Mouse (Mus musculus) E14TG2a.4 (cell line): Measurements from ENCODE around the gene Glis1.

ENCODE experiments used
- H3K27me3 ChIP-seq: 2 replicates; pipeline ENCODE4 v1.6.1; 2014; ENCODE audit warnings: low read length, control low read depth; ENCODE audit not compliant: insufficient read depth
- H3K36me3 ChIP-seq: 2 replicates; pipeline ENCODE4 v1.6.1; 2014; ENCODE audit warnings: low read length, control low read depth; ENCODE audit not compliant: insufficient read depth
- H3K4me1 ChIP-seq: replicated peaks from 2 replicates; pipeline ENCODE4 v1.6.1; 2014; ENCODE audit warnings: low read depth, low read length, control low read depth
- H3K4me3 ChIP-seq: replicated peaks from 2 replicates; pipeline ENCODE4 v1.5.1; 2014; ENCODE audit warnings: mild to moderate bottlenecking, low read length
- H3K9me3 ChIP-seq: 2 replicates; pipeline ENCODE4 v1.6.1; 2014; ENCODE audit warnings: low read length, control low read depth
- CTCF ChIP-seq: conservative IDR thresholded peaks from 2 replicates; pipeline ENCODE4 v1.5.1; 2014; ENCODE audit warnings: low read length
- NANOG ChIP-seq: IDR thresholded peaks from 2 replicates; pipeline ENCODE4 v1.6.1; 2014; ENCODE audit warnings: borderline replicate concordance, low read length, mixed read lengths
- POU5F1 ChIP-seq: IDR thresholded peaks from 2 replicates; pipeline ENCODE4 v1.6.1; 2014; ENCODE audit warnings: low read length, borderline replicate concordance

Glis1 gene

GRCm38 (mm10) chr4:107515626-107516025 is 81.2 kb downstream of the Glis1 start:
- Histone ChIP-seq H3K27me3 (no peaks in the 10 kb centered on the region), H3K4me1 (peaks cover 3% of the 10 kb centered on the region; the same call in 1 of the 2 replicates), H3K36me3 (no peaks in the 10 kb centered on the region), H3K4me3 (no peak overlapping the region), H3K9me3 (no peaks in the 10 kb centered on the region)
- TF ChIP-seq NANOG (no peak), POU5F1 (no peak), CTCF (no peak)

- Histone ChIP-seq H3K36me3 (no peaks in the 10 kb centered on the region), H3K9me3 (no peaks in the 10 kb centered on the region), H3K27me3 (no peaks in the 10 kb centered on the region), H3K4me1 (peaks cover 3% of the 10 kb centered on the region; the same call in 1 of the 2 replicates), H3K4me3 (no peak overlapping the region)
- TF ChIP-seq POU5F1: no peak
- TF ChIP-seq CTCF: no peak
These were observed 84.4 kb downstream of the Glis1 start for GRCm38 (mm10) chr4:107518766-107519165.

DNA sequence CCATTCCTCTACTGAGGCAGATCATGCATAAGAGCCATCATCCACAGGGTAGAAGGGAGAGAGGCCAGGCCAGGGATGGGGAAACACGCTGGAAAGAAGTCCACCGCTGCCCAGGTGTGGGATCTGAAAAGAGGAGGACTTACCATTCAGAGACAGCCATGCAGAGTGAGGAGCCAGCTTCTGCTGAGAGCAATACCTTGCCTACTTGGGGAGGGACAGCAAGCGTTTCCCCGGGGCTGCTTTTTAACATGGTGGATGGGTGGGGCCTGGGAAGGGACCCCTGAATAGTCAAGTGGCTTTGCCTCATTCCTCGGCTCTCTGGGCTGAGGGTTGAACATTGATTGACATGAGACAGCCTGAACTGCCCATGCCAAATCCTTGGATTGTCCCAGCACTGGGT is 85.7 kb downstream of the Glis1 start:
- Histone ChIP-seq H3K4me3 (no peak overlapping the region), H3K4me1 (peaks cover 3% of the 10 kb centered on the region; the same call in 1 of the 2 replicates), H3K9me3 (no peaks in the 10 kb centered on the region), H3K36me3 (no peaks in the 10 kb centered on the region), H3K27me3 (no peaks in the 10 kb centered on the region)
- TF ChIP-seq POU5F1: no peak
- no peak for TF ChIP-seq NANOG
- TF ChIP-seq CTCF: no peak

DNA sequence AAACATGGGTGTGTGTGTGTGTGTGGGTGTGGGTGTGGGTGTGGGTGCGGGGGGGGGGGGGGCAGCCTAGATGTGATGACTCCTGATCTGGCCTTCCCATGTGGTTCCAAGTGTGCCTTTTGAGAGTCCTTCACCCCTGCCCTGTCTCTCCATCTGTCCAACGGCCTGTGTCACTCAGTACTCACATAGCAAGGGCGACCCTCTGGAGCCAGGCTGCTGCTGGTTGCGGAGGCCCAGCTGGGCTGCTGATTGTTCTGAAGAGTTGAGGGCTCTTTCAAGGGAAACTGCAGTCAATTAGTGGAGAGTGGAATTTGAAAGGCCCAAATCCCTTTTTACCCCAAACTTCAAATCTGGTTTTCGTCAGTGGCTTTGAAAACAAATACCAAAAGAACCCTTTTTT is 86.4 kb downstream of the Glis1 start:
- TF ChIP-seq CTCF: no peak
- TF ChIP-seq POU5F1: no peak
- TF ChIP-seq NANOG: no peak
- Histone ChIP-seq H3K27me3 (no peaks in the 10 kb centered on the region), H3K9me3 (no peaks in the 10 kb centered on the region), H3K4me3 (no peak overlapping the region), H3K4me1 (no peaks in the 10 kb centered on the region; the same call in 1 of the 2 replicates), H3K36me3 (no peaks in the 10 kb centered on the region)

- H3K4me3 ChIP-seq: no peak overlapping the region
- no peaks in the 10 kb centered on the region for H3K9me3 ChIP-seq
- no peaks in the 10 kb centered on the region for H3K36me3 ChIP-seq
- TF ChIP-seq CTCF: no peak
- TF ChIP-seq NANOG: no peak
- TF ChIP-seq POU5F1: no peak
- H3K27me3 ChIP-seq: no peaks in the 10 kb centered on the region
- peaks cover 4% of the 10 kb centered on the region; the same call in 1 of the 2 replicates for H3K4me1 ChIP-seq
These were observed 89.3 kb downstream of the Glis1 start for GRCm38 (mm10) chr4:107523607-107524151.

DNA sequence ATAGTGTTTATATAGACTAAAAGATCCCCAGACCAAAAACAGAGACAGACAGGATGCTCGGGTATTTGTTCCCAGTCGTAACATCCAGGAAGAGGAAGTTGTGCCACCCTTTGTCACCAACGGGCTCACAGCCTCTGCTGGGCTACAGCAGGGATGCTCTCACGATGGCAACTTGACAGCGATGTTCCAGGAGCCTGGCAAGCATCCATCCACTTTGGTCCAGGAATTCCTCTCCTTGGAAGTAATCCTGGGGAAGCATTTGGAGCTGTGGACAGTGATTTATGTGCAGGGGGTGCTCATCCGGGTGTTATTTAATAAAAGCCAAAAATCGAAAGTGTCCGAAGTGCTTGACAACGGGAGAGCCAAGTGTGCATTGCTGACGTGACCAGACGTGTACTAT is 100.7 kb downstream of the Glis1 start:
- Histone ChIP-seq H3K9me3 (peaks cover 9% of the 10 kb centered on the region), H3K4me1 (no peaks in the 10 kb centered on the region), H3K27me3 (peaks cover 4% of the 10 kb centered on the region; the same call in 1 of the 2 replicates), H3K4me3 (no peak overlapping the region), H3K36me3 (no peaks in the 10 kb centered on the region)
- TF ChIP-seq POU5F1 (no peak), CTCF (no peak), NANOG (no peak)

- Histone ChIP-seq H3K36me3 (no peaks in the 10 kb centered on the region), H3K27me3 (peaks cover 4% of the 10 kb centered on the region; the same call in 1 of the 2 replicates), H3K4me3 (no peak overlapping the region), H3K4me1 (no peaks in the 10 kb centered on the region), H3K9me3 (peaks cover 4% of the 10 kb centered on the region)
- TF ChIP-seq CTCF (no peak), POU5F1 (no peak), NANOG (no peak)
These were observed 103.7 kb downstream of the Glis1 start for GRCm38 (mm10) chr4:107538116-107538515.

- no peaks in the 10 kb centered on the region for H3K4me1 ChIP-seq
- H3K4me3 ChIP-seq: no peak overlapping the region
- no peaks in the 10 kb centered on the region; the same call in 1 of the 2 replicates for H3K9me3 ChIP-seq
- H3K27me3 ChIP-seq: peaks cover 4% of the 10 kb centered on the region; the same call in 1 of the 2 replicates
- TF ChIP-seq CTCF (no peak), NANOG (no peak), POU5F1 (no peak)
- no peaks in the 10 kb centered on the region for H3K36me3 ChIP-seq
These were observed 104.2 kb downstream of the Glis1 start for GRCm38 (mm10) chr4:107538561-107538960.

GRCm38 (mm10) chr4:107539021-107539420 is 104.6 kb downstream of the Glis1 start:
- H3K4me3 ChIP-seq: no peak overlapping the region
- no peaks in the 10 kb centered on the region for H3K36me3 ChIP-seq
- H3K27me3 ChIP-seq: peaks cover 4% of the 10 kb centered on the region; the same call in 1 of the 2 replicates
- H3K9me3 ChIP-seq: no peaks in the 10 kb centered on the region
- H3K4me1 ChIP-seq: no peaks in the 10 kb centered on the region
- TF ChIP-seq POU5F1: no peak
- no peak for TF ChIP-seq NANOG
- no peak for TF ChIP-seq CTCF
